Comparison of ENCODE assay signal across 11 mouse cellular contexts in genomic region chr9:65156604-65157003, GRCm38 (mm10). TPM values are rescaled to one million over a fixed set of nuclear protein-coding genes. Genes with fewer than 3 reads are reported as not detected.
A peak's percentile ranks its signal among the peaks of the same experiment; 100 is the strongest.
DNase-seq lines count a peak whose midpoint lies in the region; ATAC-seq lines count a peak whose summit lies in the region.
"Had no signal": no experiment of that assay in that cellular context is flagged by ENCODE, and none has a peak within 500 bp of the region (broad histone marks: within the 10 kb centered on the region; RNA-seq: fewer than 3 reads in every experiment).

No protein-coding gene starts in this region.

- H3K9me3 ChIP-seq in kidney, embryonic 16.5 days (ENCODE audit: low read length): no peaks in the 10 kb centered on the region
- H3K9me3 ChIP-seq in embryonic facial prominence, embryonic 11.5 days (replicated peaks; ENCODE audit: control insufficient read depth, low read length): no peaks in the 10 kb centered on the region
- H3K9me3 ChIP-seq in hindbrain, embryonic 12.5 days (replicated peaks): no peaks in the 10 kb centered on the region
- H3K9me3 ChIP-seq in neural tube, embryonic 14.5 days (ENCODE audit: control insufficient read depth, low read length): no peaks in the 10 kb centered on the region
- H3K9me3 ChIP-seq: liver, embryonic 15.5 days had no signal

- H3K36me3 ChIP-seq in kidney, embryonic 16.5 days (ENCODE audit: insufficient read depth, low read length): no peaks in the 10 kb centered on the region
- no peaks in the 10 kb centered on the region for H3K36me3 ChIP-seq in embryonic facial prominence, embryonic 11.5 days (replicated peaks; ENCODE audit: control insufficient read depth, insufficient read depth, low read depth, low read length)
- H3K36me3 ChIP-seq in hindbrain, embryonic 12.5 days: peaks cover 13% of the 10 kb centered on the region; the same call in 1 of the 2 replicates
- H3K36me3 ChIP-seq in neural tube, embryonic 14.5 days (ENCODE audit: control insufficient read depth, insufficient read depth, low read length): no peaks in the 10 kb centered on the region
- H3K36me3 ChIP-seq: liver, embryonic 15.5 days had no signal

- H3K4me3 ChIP-seq in kidney, embryonic 16.5 days (ENCODE audit: low read length): no peak overlapping the region
- H3K4me3 ChIP-seq in embryonic facial prominence, embryonic 11.5 days (ENCODE audit: low read depth, low read length): no peak overlapping the region
- H3K4me3 ChIP-seq in hindbrain, embryonic 12.5 days: no peak overlapping the region
- H3K4me3 ChIP-seq in neural tube, embryonic 14.5 days (ENCODE audit: low read depth, low read length): no peak overlapping the region
- H3K4me3 ChIP-seq: liver, embryonic 15.5 days had no signal

- peaks cover 9% of the 10 kb centered on the region for H3K27me3 ChIP-seq in kidney, embryonic 16.5 days (ENCODE audit: insufficient read depth, low read length)
- H3K27me3 ChIP-seq in embryonic facial prominence, embryonic 11.5 days (ENCODE audit: control insufficient read depth, insufficient read depth, low read length): no peaks in the 10 kb centered on the region
- H3K27me3 ChIP-seq in hindbrain, embryonic 12.5 days: no peaks in the 10 kb centered on the region
- H3K27me3 ChIP-seq in neural tube, embryonic 14.5 days (ENCODE audit: control insufficient read depth, insufficient read depth, low read length): no peaks in the 10 kb centered on the region

- H3K4me1 ChIP-seq in kidney, embryonic 16.5 days (ENCODE audit: insufficient read depth, low read length): peaks cover 50% of the 10 kb centered on the region
- H3K4me1 ChIP-seq in embryonic facial prominence, embryonic 11.5 days (ENCODE audit: control insufficient read depth, insufficient read depth, low read length): peaks cover 21% of the 10 kb centered on the region
- H3K4me1 ChIP-seq in hindbrain, embryonic 12.5 days: peaks cover 92% of the 10 kb centered on the region
- peaks cover 49% of the 10 kb centered on the region for H3K4me1 ChIP-seq in neural tube, embryonic 14.5 days (ENCODE audit: control insufficient read depth, insufficient read depth, low read length)
- H3K4me1 ChIP-seq: liver, embryonic 15.5 days had no signal

- 7% methylated on average over 8 of the region's 8 CpGs for WGBS in kidney, embryonic 16.5 days
- 10% methylated on average over 8 of the region's 8 CpGs for whole genome bisulfite sequencing in embryonic facial prominence, embryonic 11.5 days
- WGBS in hindbrain, embryonic 12.5 days: 5% methylated on average over 8 of the region's 8 CpGs
- 2% methylated on average over 8 of the region's 8 CpGs for WGBS in neural tube, embryonic 14.5 days

- ATAC-seq in kidney, embryonic 16.5 days (ENCODE audit: low FRiP score, low TSS enrichment): no peak
- ATAC-seq in embryonic facial prominence, embryonic 11.5 days (replicated peaks; ENCODE audit: insufficient number of reproducible peaks, low FRiP score, low TSS enrichment, low read depth): no peak
- peak; percentile 42; the same call in 1 of the 2 replicates for ATAC-seq in hindbrain, embryonic 12.5 days (ENCODE audit: low FRiP score)
- ATAC-seq in neural tube, embryonic 14.5 days (ENCODE audit: low read depth): peak; percentile 57

- no peak for DNase-seq in kidney, adult 11 months
- no peak for DNase-seq in embryonic facial prominence, embryonic 11.5 days (ENCODE audit: low spot score)
- DNase-seq in layer of hippocampus, adult 11-12 months (ENCODE audit: low spot score): no peak
- DNase-seq in layer of hippocampus, postnatal 25 days (ENCODE audit: extremely low spot score in 1 of 2, low spot score in 1 of 2): no peak
- DNase-seq: adrenal gland, adult 2 months; cerebellum, adult 8-10 months; heart, postnatal 14 days had no signal

- no peak overlapping the region; the same call in 1 of the 2 replicates for H3K9ac ChIP-seq in kidney, embryonic 16.5 days (replicated peaks; ENCODE audit: low read length)
- no peak overlapping the region for H3K9ac ChIP-seq in embryonic facial prominence, embryonic 11.5 days (replicated peaks; ENCODE audit: low read length)
- peak overlapping the region; percentile 36 for H3K9ac ChIP-seq in hindbrain, embryonic 12.5 days
- no peak overlapping the region for H3K9ac ChIP-seq in neural tube, embryonic 14.5 days (replicated peaks; ENCODE audit: low read depth, low read length)
- H3K9ac ChIP-seq: liver, embryonic 15.5 days had no signal

- H3K4me2 ChIP-seq in kidney, embryonic 16.5 days (replicated peaks; ENCODE audit: low read depth, low read length): 0 out of 2 replicates have a peak overlapping the region, but pooled peaks have one; percentile 11
- no peak overlapping the region for H3K4me2 ChIP-seq in embryonic facial prominence, embryonic 11.5 days (ENCODE audit: low read depth, low read length)
- H3K4me2 ChIP-seq in hindbrain, embryonic 12.5 days (replicated peaks): peak overlapping the region; percentile 34
- H3K4me2 ChIP-seq in neural tube, embryonic 14.5 days (ENCODE audit: low read depth, low read length): peak overlapping the region; percentile 22; the same call in 1 of the 2 replicates
- H3K4me2 ChIP-seq: liver, embryonic 15.5 days had no signal

- no peak overlapping the region for H3K27ac ChIP-seq in kidney, embryonic 16.5 days (ENCODE audit: low read length)
- H3K27ac ChIP-seq in embryonic facial prominence, embryonic 11.5 days (replicated peaks; ENCODE audit: low read depth, low read length): 0 out of 2 replicates have a peak overlapping the region, but pooled peaks have one; percentile 16
- peak overlapping the region; percentile 87 for H3K27ac ChIP-seq in hindbrain, embryonic 12.5 days
- peak overlapping the region; percentile 70 for H3K27ac ChIP-seq in neural tube, embryonic 14.5 days (ENCODE audit: low read depth, low read length)
- H3K27ac ChIP-seq: liver, embryonic 15.5 days had no signal

RNA-seq across cellular contexts. Expression of gene Igdcc3, which starts 15.6 kb away (rescaled TPM):
- 3.2 and 3.3 TPM in 2 replicates for polyA plus RNA-seq in kidney, embryonic 16.5 days (2015; fragmentation: Nextera tagmentation; extraction: Ambion mirVana)
- 17.0 and 18.7 TPM in 2 replicates for polyA plus RNA-seq in embryonic facial prominence, embryonic 11.5 days (2014; fragmentation: Nextera tagmentation; extraction: Ambion mirVana)
- 30.9 and 34.4 TPM in 2 replicates for polyA plus RNA-seq in hindbrain, embryonic 12.5 days (2016; fragmentation: Nextera tagmentation; extraction: Ambion mirVana)
- 9.9 and 10.1 TPM in 2 replicates for polyA plus RNA-seq in neural tube, embryonic 14.5 days (2014; fragmentation: Nextera tagmentation; extraction: Ambion mirVana)
- 1 to 10 TPM; 3.8 to 4.7 TPM for total RNA-seq in layer of hippocampus, postnatal 25 days (2021)

RNA-seq across cellular contexts. Expression of gene Parp16, which starts 38.5 kb away (rescaled TPM):
- polyA plus RNA-seq in kidney, embryonic 16.5 days (2015; fragmentation: Nextera tagmentation; extraction: Ambion mirVana): 7.4 and 8.6 TPM in 2 replicates
- polyA plus RNA-seq in embryonic facial prominence, embryonic 11.5 days (2014; fragmentation: Nextera tagmentation; extraction: Ambion mirVana): 4.9 and 5.7 TPM in 2 replicates
- 5.8 and 6.4 TPM in 2 replicates for polyA plus RNA-seq in hindbrain, embryonic 12.5 days (2016; fragmentation: Nextera tagmentation; extraction: Ambion mirVana)
- 5.3 and 6.7 TPM in 2 replicates for polyA plus RNA-seq in neural tube, embryonic 14.5 days (2014; fragmentation: Nextera tagmentation; extraction: Ambion mirVana)
- 1 to 10 TPM; 3.7 to 4.6 TPM for total RNA-seq in layer of hippocampus, postnatal 25 days (2021)

RNA-seq across cellular contexts. Expression of gene Igdcc4, which starts 55.3 kb away (rescaled TPM):
- polyA plus RNA-seq in kidney, embryonic 16.5 days (2015; fragmentation: Nextera tagmentation; extraction: Ambion mirVana): 10.9 and 12.0 TPM in 2 replicates
- polyA plus RNA-seq in embryonic facial prominence, embryonic 11.5 days (2014; fragmentation: Nextera tagmentation; extraction: Ambion mirVana): 11.8 and 12.4 TPM in 2 replicates
- 14.5 and 17.0 TPM in 2 replicates for polyA plus RNA-seq in hindbrain, embryonic 12.5 days (2016; fragmentation: Nextera tagmentation; extraction: Ambion mirVana)
- 15.6 and 19.4 TPM in 2 replicates for polyA plus RNA-seq in neural tube, embryonic 14.5 days (2014; fragmentation: Nextera tagmentation; extraction: Ambion mirVana)
- 10 to 100 TPM; 30.5 to 33.1 TPM for total RNA-seq in layer of hippocampus, postnatal 25 days (2021)

Comparison
In these comparisons a context has a peak if more than half of its experiments do, and no peak if none do; other contexts are left out.
1. ATAC-seq: peak in hindbrain, embryonic 12.5 days (single experiment) and neural tube, embryonic 14.5 days (single experiment); none in kidney, embryonic 16.5 days (single experiment) and embryonic facial prominence, embryonic 11.5 days (single experiment).